Mouse (Mus musculus): ENCODE results near the gene Frmd8.

Frmd8 gene

GRCm38 (mm10) chr19:5837606-5838005 is 37.5 kb downstream of the Frmd8 start:
- no peak for DNase-seq

GRCm38 (mm10) chr19:5836941-5837572 is 38.0 kb downstream of the Frmd8 start:
- no peak for DNase-seq

- DNase-seq = no peak
Measured at GRCm38 (mm10) chr19:5835922-5836430, 39.1 kb downstream of the Frmd8 start.

- no peak for DNase-seq
Measured at GRCm38 (mm10) chr19:5835054-5835921, 39.8 kb downstream of the Frmd8 start.

DNA sequence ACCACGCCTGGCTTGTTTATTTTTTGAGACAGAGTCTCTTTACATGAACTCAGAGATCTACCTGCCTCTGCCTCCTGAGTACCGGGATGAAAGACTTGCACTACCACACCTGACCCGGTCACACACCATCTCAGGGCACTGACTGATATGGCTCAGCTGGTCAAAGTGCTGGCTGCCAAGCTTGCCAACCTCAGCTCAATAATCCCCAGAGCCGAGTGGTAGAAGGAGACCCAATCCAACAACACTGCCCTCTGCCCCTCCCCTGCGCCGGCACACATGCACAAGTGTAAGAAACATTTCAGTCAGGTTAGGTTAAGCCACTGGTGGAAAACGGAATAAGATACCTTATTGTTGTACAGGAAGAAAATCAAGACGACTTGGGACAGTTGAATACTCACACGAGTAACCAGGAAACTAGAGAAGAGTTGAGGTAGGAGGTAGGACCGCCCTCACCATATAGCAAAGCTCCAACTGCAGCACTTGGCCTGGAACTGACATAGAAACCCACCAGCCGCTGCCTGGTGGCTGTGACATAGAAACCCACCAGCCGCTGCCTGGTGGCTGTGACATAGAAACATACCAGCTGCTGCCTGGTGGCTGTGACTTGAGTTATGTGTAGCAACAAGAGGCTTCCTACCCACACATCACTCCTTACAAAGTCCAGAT is 40.7 kb downstream of the Frmd8 start:
- DNase-seq = no peak

- DNase-seq = no peak
Measured at GRCm38 (mm10) chr19:5833287-5834100, 41.6 kb downstream of the Frmd8 start.

- no peak for DNase-seq
Measured at GRCm38 (mm10) chr19:5832326-5832725, 42.7 kb downstream of the Frmd8 start.

DNA sequence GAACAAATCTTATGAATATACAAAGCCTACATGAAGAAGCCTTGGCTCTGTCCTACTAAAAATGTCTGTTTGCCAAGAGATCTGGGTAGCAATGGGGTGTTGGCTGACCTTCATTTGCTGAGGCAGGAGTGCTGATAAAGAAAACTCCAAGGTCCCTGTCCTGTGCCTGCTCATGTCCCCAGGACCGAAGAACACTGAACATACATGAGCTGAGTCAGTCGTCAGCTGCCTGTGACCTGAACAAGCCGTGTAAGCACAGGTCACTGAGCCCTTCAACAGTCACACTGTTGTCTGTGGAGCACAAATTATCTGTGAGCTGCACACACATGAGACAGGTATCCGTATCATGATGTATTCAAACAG is 43.1 kb downstream of the Frmd8 start:
- DNase-seq = no peak

DNA sequence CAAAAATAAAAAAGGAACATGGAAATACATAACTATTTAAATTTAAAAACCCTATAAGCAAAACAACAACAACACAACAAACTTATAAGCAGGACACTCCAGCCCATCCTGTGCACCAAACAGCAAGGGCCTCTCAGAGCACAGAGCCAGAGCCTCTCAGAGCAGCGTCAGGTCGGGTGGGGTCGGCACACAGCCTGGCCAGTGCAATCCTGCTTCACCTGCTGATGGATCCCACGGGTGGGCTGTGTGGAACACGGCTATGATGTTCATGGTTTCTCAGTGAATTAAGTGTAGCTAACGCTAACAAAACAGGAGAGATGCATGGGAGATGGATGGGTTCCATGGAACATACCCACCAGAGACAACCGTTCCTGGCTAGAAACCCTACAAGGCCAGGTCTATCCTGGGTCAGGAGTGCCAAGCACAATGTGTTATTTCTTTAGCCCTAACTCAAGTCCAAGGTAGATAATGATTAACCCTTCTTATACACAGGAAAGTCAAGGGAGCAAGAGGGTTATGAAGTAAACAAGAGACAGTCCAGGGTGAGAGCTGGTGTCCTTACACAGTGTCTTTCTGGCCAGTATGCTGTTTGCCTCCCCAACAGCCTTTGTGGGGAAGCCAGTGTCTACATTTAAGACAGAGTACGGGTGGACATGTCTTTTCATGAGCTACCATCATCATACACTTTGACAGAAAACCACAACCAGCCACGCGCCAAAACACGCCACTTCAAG is 43.7 kb downstream of the Frmd8 start:
- no peak for DNase-seq

GRCm38 (mm10) chr19:5830776-5831175 is 44.3 kb downstream of the Frmd8 start:
- no peak for DNase-seq

DNA sequence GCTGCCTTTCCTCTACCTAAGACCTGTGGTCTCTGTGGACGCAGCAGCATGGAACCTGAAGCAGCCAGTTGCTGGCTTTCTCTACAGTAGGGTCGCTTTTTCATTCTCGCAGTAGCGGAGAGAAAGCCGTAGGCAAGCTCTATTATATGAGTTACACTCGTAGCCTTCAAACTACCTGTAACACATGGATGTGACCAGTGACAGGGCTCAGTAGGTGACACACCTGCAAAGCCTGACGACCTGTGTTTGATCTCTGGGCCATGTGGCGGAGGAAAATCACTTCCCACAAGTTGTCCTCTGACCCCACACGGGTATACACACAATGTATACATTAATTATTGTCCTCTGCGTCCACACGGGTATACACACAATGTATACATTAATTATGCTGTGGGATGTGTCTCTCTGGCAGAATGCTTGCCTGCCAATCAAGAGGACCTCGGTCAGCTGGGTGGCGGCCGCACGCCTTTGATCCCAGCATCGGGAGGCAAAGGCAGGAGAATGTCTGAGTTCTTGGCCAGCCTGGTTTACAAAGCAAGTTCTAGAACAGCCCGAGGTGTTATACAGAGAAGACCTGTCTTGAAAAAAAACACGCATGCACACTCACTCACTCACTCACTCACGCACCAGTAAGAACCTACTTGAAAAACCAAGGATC is 45.0 kb downstream of the Frmd8 start:
- no peak for DNase-seq

DNA sequence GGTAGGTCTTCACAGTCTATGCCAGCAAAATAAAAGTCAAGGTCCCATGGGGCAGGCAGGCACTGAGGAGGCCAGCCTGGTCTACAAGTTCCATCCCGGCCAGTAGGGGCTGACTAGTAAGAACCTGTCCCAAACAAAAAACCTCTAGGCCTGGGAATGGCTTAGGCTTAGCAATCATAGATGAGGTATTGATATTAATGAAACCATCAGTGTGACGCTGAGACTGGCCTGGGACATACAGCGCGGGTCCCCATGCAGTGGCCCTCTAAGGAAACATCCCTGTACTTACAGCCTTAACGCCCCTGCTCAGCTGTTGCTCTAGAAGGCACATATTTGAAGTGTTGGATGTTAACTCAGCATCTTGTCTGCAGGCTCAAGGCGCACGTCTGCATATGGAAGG is 46.2 kb downstream of the Frmd8 start:
- no peak for DNase-seq

- no peak for DNase-seq
Measured at GRCm38 (mm10) chr19:5828155-5828554, 46.9 kb downstream of the Frmd8 start.

DNA sequence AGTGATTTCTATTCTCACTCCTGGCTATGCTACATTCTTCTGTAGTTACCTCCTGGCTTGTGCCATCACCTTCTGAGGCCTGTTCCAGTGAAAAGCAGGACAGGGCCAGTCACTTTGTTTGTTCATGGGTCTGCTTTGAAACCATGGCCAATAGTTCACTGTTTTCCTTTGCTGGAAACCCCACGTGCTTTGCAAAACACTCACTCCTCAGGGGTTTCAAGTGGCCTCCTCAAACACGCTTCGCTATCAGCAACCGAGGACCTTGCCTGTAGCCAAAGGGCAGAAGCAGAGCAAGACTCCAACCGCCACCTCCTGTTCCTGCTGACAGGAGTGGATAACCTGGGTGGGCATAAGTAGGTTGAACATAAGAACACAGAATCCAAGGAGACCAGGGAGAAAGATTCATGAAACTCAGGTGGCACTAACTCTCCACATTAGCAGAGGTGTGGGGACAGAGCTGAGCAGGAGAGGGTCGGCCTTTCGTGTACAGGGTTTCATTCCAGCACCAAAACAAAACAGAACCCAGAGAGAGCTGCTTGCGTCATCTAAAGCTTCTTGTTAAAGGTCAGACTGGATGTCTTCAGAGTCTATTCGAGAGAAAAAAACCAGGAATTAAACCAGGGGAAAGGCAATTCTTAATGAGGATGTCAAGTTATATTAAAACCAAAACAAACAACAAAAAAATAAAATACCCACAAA is 47.5 kb downstream of the Frmd8 start:
- DNase-seq = no peak

GRCm38 (mm10) chr19:5827044-5827443 is 48.0 kb downstream of the Frmd8 start:
- no peak for DNase-seq

DNA sequence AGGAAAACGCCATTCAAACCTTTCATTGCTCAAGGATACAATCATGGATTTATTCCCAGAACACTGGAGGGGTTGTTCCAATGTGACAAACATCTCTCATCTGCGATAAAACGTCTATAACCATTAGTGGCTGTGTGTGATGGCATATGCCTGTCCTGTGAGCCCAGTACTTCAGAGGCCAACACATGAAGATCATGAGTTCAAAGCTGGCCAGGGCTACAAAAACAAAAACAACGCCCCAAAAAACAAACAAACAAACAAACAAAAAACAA is 48.4 kb downstream of the Frmd8 start:
- no peak for DNase-seq

DNA sequence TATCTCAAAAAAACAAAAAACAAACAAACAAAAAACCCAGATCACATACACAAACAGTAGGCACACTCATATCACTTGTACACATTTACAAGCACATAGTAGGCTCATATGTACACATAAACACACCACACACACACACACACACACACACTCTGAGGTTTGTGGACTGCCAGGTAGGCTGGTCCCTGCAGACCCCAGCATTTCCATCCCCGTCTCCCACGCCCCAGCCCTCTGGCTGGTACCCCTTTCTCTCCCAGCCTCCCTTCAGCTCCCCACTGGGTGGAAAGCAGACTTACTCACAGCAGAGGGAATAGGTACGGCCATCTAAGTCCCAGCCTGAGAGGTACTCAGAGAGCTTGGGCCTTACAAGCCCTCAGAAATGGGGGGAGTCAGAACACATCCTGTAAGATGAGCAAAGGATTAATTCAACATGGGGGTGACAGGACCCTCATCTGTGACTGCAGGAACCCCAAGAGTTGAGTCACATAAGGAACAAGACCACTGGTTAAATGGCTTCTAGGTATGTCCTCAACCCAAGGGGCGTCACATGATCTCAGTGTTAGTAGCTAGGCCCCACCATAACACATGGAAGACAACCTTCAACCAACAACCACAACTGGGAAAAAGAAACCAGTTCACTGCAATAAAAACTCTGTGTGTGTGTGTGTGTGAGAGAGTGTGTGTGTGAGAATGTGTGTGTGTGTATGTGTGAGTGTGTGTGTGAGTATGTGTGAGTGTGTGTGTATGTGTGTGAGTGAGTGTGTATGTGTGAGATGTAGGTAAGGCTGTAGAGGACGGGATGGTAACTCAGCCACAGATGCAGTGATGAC is 49.0 kb downstream of the Frmd8 start:
- DNase-seq = no peak

DNA sequence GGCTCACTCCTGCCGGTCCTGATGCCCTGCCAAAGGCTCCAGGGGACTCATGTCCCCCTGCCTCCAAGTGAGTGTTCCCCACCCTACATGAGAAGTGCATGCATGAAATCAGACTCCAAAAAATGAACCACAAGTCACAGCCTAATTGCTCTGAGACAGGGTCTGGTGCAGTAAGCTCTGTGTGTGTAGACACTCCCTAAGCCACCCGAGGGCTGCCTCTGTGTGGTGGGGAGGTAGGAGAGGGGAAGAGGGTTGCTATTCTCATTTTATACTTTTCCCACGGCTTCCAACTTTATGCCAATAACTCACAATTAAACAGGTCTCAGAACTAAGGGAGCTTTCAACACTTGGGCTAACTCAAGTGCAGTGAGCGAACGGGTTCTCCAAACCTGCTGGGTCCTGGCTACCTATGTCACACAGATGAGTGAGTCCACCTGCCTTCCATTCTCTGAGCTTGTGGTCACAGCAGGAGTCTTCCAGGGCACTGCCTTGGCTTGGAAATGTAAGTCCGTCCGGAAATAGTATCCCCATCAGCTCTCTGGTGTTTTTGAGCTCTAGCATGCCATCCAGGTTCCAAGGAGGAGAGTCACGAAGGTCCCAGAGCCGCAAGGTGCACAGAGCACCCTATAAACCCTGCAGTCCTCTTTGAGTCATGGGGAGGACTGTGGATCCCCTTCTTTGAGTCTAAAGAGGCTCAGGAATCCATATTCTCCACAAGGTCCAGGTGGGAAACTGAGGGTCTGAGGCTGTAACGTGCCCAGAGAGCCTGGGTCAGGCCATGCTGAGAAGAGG is 50.1 kb downstream of the Frmd8 start:
- no peak for DNase-seq

GRCm38 (mm10) chr19:5824043-5824825 is 50.8 kb downstream of the Frmd8 start:
- DNase-seq = no peak
